Mouse (Mus musculus): Measurements from ENCODE around the gene Lrrc8c. TPM values are rescaled to one million over a fixed set of nuclear protein-coding genes. Genes with fewer than 3 reads are reported as not detected.
A peak's percentile ranks its signal among the peaks of the same experiment; 100 is the strongest.

Lrrc8c gene
- polyA plus RNA-seq, 1 experiment, result 9.2 TPM

GRCm38 (mm10) chr5:105490211-105490610, 29.0 kb upstream of the Lrrc8c start:
- TF ChIP-seq POLR2A (IDR thresholded peaks at IDR 0.05; ENCODE audit: borderline replicate concordance, control insufficient read depth, low read depth, low read length) (no peak), CTCF (IDR thresholded peaks at IDR 0.05; ENCODE audit: control insufficient read depth, insufficient read depth, low read length) (no peak)
- 81% methylated on average over 5 of the region's 5 CpGs for WGBS
- no peak overlapping the region for H3K4me3 ChIP-seq (replicated peaks; ENCODE audit: control insufficient read depth, low read depth, low read length)
- peaks cover 1% of the 10 kb centered on the region; the same call in 1 of the 2 replicates for H3K4me1 ChIP-seq (ENCODE audit: control insufficient read depth, insufficient read depth, low read length)
- no peak overlapping the region for H3K27ac ChIP-seq (ENCODE audit: control insufficient read depth, insufficient read depth, low read depth, low read length, poor library complexity)

- no peak for TF ChIP-seq POLR2A (IDR thresholded peaks at IDR 0.05; ENCODE audit: borderline replicate concordance, control insufficient read depth, low read depth, low read length)
- peak; percentile 10; the same call in 1 of the 2 replicates for TF ChIP-seq CTCF (IDR thresholded peaks at IDR 0.05; ENCODE audit: control insufficient read depth, insufficient read depth, low read length)
- Histone ChIP-seq H3K4me3 (replicated peaks; ENCODE audit: control insufficient read depth, low read depth, low read length) (no peak overlapping the region), H3K4me1 (ENCODE audit: control insufficient read depth, insufficient read depth, low read length) (peaks cover 1% of the 10 kb centered on the region; the same call in 1 of the 2 replicates), H3K27ac (ENCODE audit: control insufficient read depth, insufficient read depth, low read depth, low read length, poor library complexity) (no peak overlapping the region)
- WGBS, result 63% methylated on average over 4 of the region's 4 CpGs
These were observed 27.8 kb upstream of the Lrrc8c start for GRCm38 (mm10) chr5:105491389-105491788.

GRCm38 (mm10) chr5:105492367-105493246, 26.6 kb upstream of the Lrrc8c start:
- H3K4me3 ChIP-seq (replicated peaks; ENCODE audit: control insufficient read depth, low read depth, low read length), result no peak overlapping the region
- 22% methylated on average over 10 of the region's 10 CpGs for WGBS
- no peak for TF ChIP-seq POLR2A (IDR thresholded peaks at IDR 0.05; ENCODE audit: borderline replicate concordance, control insufficient read depth, low read depth, low read length)
- TF ChIP-seq CTCF (IDR thresholded peaks at IDR 0.05; ENCODE audit: control insufficient read depth, insufficient read depth, low read length), result 0 out of 2 replicates have a peak, but pooled peaks have one; percentile 28
- no peak overlapping the region for H3K27ac ChIP-seq (ENCODE audit: control insufficient read depth, insufficient read depth, low read depth, low read length, poor library complexity)
- H3K4me1 ChIP-seq (ENCODE audit: control insufficient read depth, insufficient read depth, low read length), result peaks cover 1% of the 10 kb centered on the region; the same call in 1 of the 2 replicates

DNA sequence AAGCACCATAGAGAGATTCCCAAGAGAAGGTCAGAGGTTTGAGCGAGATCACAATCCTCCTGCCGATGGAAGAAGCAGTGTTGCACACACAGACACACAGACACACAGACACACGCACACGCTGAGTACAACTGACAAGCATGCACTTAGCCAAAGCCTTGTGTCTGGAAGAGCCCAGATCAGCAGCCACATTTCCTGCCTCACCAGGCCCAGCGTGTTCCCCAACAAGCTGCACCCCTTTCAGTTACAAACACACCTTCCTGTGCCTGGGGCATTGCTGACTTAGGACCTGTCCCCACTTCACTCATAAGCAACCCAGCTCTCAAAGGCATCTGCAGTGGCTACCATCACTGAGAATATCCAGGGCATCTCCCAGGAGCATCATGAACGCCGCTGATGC, 25.8 kb upstream of the Lrrc8c start:
- WGBS, result 64% methylated on average over 7 of the region's 7 CpGs
- Histone ChIP-seq H3K4me3 (replicated peaks; ENCODE audit: control insufficient read depth, low read depth, low read length) (no peak overlapping the region), H3K4me1 (ENCODE audit: control insufficient read depth, insufficient read depth, low read length) (peaks cover 1% of the 10 kb centered on the region; the same call in 1 of the 2 replicates), H3K27ac (ENCODE audit: control insufficient read depth, insufficient read depth, low read depth, low read length, poor library complexity) (no peak overlapping the region)
- TF ChIP-seq CTCF (IDR thresholded peaks at IDR 0.05; ENCODE audit: control insufficient read depth, insufficient read depth, low read length) (no peak), POLR2A (IDR thresholded peaks at IDR 0.05; ENCODE audit: borderline replicate concordance, control insufficient read depth, low read depth, low read length) (no peak)

GRCm38 (mm10) chr5:105494246-105494917, 24.8 kb upstream of the Lrrc8c start:
- Histone ChIP-seq H3K4me1 (ENCODE audit: control insufficient read depth, insufficient read depth, low read length) (peaks cover 1% of the 10 kb centered on the region; the same call in 1 of the 2 replicates), H3K4me3 (replicated peaks; ENCODE audit: control insufficient read depth, low read depth, low read length) (no peak overlapping the region), H3K27ac (ENCODE audit: control insufficient read depth, insufficient read depth, low read depth, low read length, poor library complexity) (no peak overlapping the region)
- TF ChIP-seq POLR2A (IDR thresholded peaks at IDR 0.05; ENCODE audit: borderline replicate concordance, control insufficient read depth, low read depth, low read length), result no peak
- no peak for TF ChIP-seq CTCF (IDR thresholded peaks at IDR 0.05; ENCODE audit: control insufficient read depth, insufficient read depth, low read length)
- WGBS, result 69% methylated on average over 10 of the region's 10 CpGs

- TF ChIP-seq POLR2A (IDR thresholded peaks at IDR 0.05; ENCODE audit: borderline replicate concordance, control insufficient read depth, low read depth, low read length), result no peak
- peak; percentile 57 for TF ChIP-seq CTCF (IDR thresholded peaks at IDR 0.05; ENCODE audit: control insufficient read depth, insufficient read depth, low read length)
- Histone ChIP-seq H3K4me3 (replicated peaks; ENCODE audit: control insufficient read depth, low read depth, low read length) (peak overlapping the region; percentile 62), H3K27ac (ENCODE audit: control insufficient read depth, insufficient read depth, low read depth, low read length, poor library complexity) (no peak overlapping the region; the same call in 1 of the 2 replicates), H3K4me1 (ENCODE audit: control insufficient read depth, insufficient read depth, low read length) (peaks cover 3% of the 10 kb centered on the region; the same call in 1 of the 2 replicates)
- 6% methylated on average over 22 of the region's 24 CpGs for WGBS
These were observed 24.0 kb upstream of the Lrrc8c start for GRCm38 (mm10) chr5:105494918-105495901.

- WGBS, result 60% methylated on average over 4 of the region's 4 CpGs
- no peak overlapping the region for H3K27ac ChIP-seq (ENCODE audit: control insufficient read depth, insufficient read depth, low read depth, low read length, poor library complexity)
- TF ChIP-seq CTCF (IDR thresholded peaks at IDR 0.05; ENCODE audit: control insufficient read depth, insufficient read depth, low read length), result no peak
- no peak for TF ChIP-seq POLR2A (IDR thresholded peaks at IDR 0.05; ENCODE audit: borderline replicate concordance, control insufficient read depth, low read depth, low read length)
- H3K4me1 ChIP-seq (ENCODE audit: control insufficient read depth, insufficient read depth, low read length), result peaks cover 3% of the 10 kb centered on the region; the same call in 1 of the 2 replicates
- no peak overlapping the region for H3K4me3 ChIP-seq (replicated peaks; ENCODE audit: control insufficient read depth, low read depth, low read length)
These were observed 23.1 kb upstream of the Lrrc8c start for GRCm38 (mm10) chr5:105496133-105496532.

Measured in bone marrow, adult 2 months (tissue).